Mouse (Mus musculus): ENCODE data around the gene Klf7.

Gene Klf7

GRCm38 (mm10) chr1:64020672-64021635 is 101.1 kb downstream of the Klf7 start:
- no peak for DNase-seq (ENCODE audit: low spot score)

- DNase-seq (ENCODE audit: low spot score), result no peak
These were observed 102.9 kb downstream of the Klf7 start for GRCm38 (mm10) chr1:64019127-64019635.

GRCm38 (mm10) chr1:64018466-64019077 is 103.5 kb downstream of the Klf7 start:
- no peak for DNase-seq (ENCODE audit: low spot score)

- no peak for DNase-seq (ENCODE audit: low spot score)
These were observed 108.0 kb downstream of the Klf7 start for GRCm38 (mm10) chr1:64014091-64014490.

- DNase-seq (ENCODE audit: low spot score), result no peak
These were observed 113.1 kb downstream of the Klf7 start for GRCm38 (mm10) chr1:64008994-64009393.

GRCm38 (mm10) chr1:64008031-64008430 is 114.1 kb downstream of the Klf7 start:
- no peak for DNase-seq (ENCODE audit: low spot score)

- DNase-seq (ENCODE audit: low spot score), result no peak
These were observed 116.9 kb downstream of the Klf7 start for GRCm38 (mm10) chr1:64005194-64005593.

- DNase-seq (ENCODE audit: low spot score), result no peak
These were observed 118.4 kb downstream of the Klf7 start for GRCm38 (mm10) chr1:64003525-64004291.

- no peak for DNase-seq (ENCODE audit: low spot score)
These were observed 120.0 kb downstream of the Klf7 start for GRCm38 (mm10) chr1:64002036-64002435.

GRCm38 (mm10) chr1:64000597-64000996 is 121.5 kb downstream of the Klf7 start:
- DNase-seq (ENCODE audit: low spot score), result no peak

GRCm38 (mm10) chr1:63999481-63999880 is 122.6 kb downstream of the Klf7 start:
- no peak for DNase-seq (ENCODE audit: low spot score)

GRCm38 (mm10) chr1:63998901-63999300 is 123.2 kb downstream of the Klf7 start:
- DNase-seq (ENCODE audit: low spot score), result no peak

GRCm38 (mm10) chr1:63998139-63998538 is 123.9 kb downstream of the Klf7 start:
- DNase-seq (ENCODE audit: low spot score), result no peak

GRCm38 (mm10) chr1:63995828-63996227 is 126.3 kb downstream of the Klf7 start:
- no peak for DNase-seq (ENCODE audit: low spot score)

GRCm38 (mm10) chr1:63995137-63995492 is 127.0 kb downstream of the Klf7 start:
- no peak for DNase-seq (ENCODE audit: low spot score)

GRCm38 (mm10) chr1:63994248-63995136 is 127.6 kb downstream of the Klf7 start:
- no peak for DNase-seq (ENCODE audit: low spot score)

GRCm38 (mm10) chr1:63992506-63992905 is 129.6 kb downstream of the Klf7 start:
- DNase-seq (ENCODE audit: low spot score), result no peak

- no peak for DNase-seq (ENCODE audit: low spot score)
These were observed 131.7 kb downstream of the Klf7 start for GRCm38 (mm10) chr1:63990416-63990815.

GRCm38 (mm10) chr1:63980733-63981132 is 141.3 kb downstream of the Klf7 start:
- DNase-seq (ENCODE audit: low spot score), result no peak
